Mouse (Mus musculus) stomach, embryonic 16.5 days (tissue): Measurements from ENCODE around the gene Rpl3. TPM values are rescaled to one million over a fixed set of nuclear protein-coding genes. Genes with fewer than 3 reads are reported as not detected.
"Not testable (repeated sequence)": the region's sequence is repeated elsewhere in the genome, so short reads cannot be mapped to it uniquely, and the experiment has no call there.

Experiments used
- ATAC-seq: fragments of 200-750 bp; cut with Nextera tagmentation; 2 replicates; pipeline ENCODE4 v1.8.0; 2017; ENCODE audit warnings: moderate number of reproducible peaks, moderate TSS enrichment; ENCODE audit not compliant: insufficient read depth, low FRiP score
- H3K27ac ChIP-seq: fragments of 300-500 bp; sonication (generic); 2 replicates; pipeline ENCODE4 v1.5.1; 2014; ENCODE audit warnings: low read length
- H3K27me3 ChIP-seq: fragments of 300-500 bp; sonication (generic); 2 replicates; pipeline ENCODE4 v1.6.1; 2014; ENCODE audit warnings: low read length, control low read depth, mixed read lengths; ENCODE audit not compliant: control insufficient read depth, insufficient read depth
- H3K36me3 ChIP-seq: fragments of 300-500 bp; sonication (generic); 2 replicates; pipeline ENCODE4 v1.6.1; 2014; ENCODE audit warnings: low read length; ENCODE audit not compliant: control insufficient read depth, insufficient read depth
- H3K4me1 ChIP-seq: fragments of 300-500 bp; sonication (generic); 2 replicates; pipeline ENCODE4 v1.6.1; 2014; ENCODE audit warnings: low read length, control low read depth, mixed read lengths; ENCODE audit not compliant: control insufficient read depth, insufficient read depth
- H3K4me2 ChIP-seq: fragments of 300-500 bp; sonication (generic); 2 replicates; pipeline ENCODE4 v1.6.1; 2014; ENCODE audit warnings: low read depth, low read length, mixed read lengths
- H3K4me3 ChIP-seq: fragments of 300-500 bp; sonication (generic); replicated peaks from 2 replicates; pipeline ENCODE4 v1.5.1; 2014; ENCODE audit warnings: mild to moderate bottlenecking, low read length
- H3K9ac ChIP-seq: fragments of 300-500 bp; sonication (generic); 2 replicates; pipeline ENCODE4 v1.6.1; 2014; ENCODE audit warnings: low read length
- H3K9me3 ChIP-seq: fragments of 300-500 bp; sonication (generic); replicated peaks from 2 replicates; pipeline ENCODE4 v1.6.1; 2016; ENCODE audit warnings: low read length, control low read depth; ENCODE audit not compliant: control insufficient read depth
- WGBS: fragments of 180-500 bp; shearing (Covaris S2); extraction: QIAGEN DNeasy Blood & Tissue Kit; methylation state at CpG from one replicate; pipeline ENCODE4 v1.1.7; 2014; 5-methylcytosine and 5-hydroxymethylcytosine counted together
- polyA plus RNA-seq: library from polyadenylated mRNA; unstranded; fragments of >200 nt; fragmentation: Nextera tagmentation; extraction: Ambion mirVana; gene quantifications from 2 replicates; pipeline ENCODE4 v1.2.1, GENCODE M21; 2015

The Rpl3 gene
- polyA plus RNA-seq, 1 experiment from 2014 or later: 1,068 TPM

GRCm38 (mm10) chr15:80132993-80133586, 41.4 kb upstream of the Rpl3 start, which contains the start of gene Tab1:
Gene Tab1 (plus strand): TSS chr15:80133127.
- Histone ChIP-seq H3K27ac (peak within 1 kb of the TSS; percentile 99), H3K4me1 (peaks cover 29% of the 10 kb centered on the region), H3K27me3 (no peaks in the 10 kb centered on the region), H3K9me3 (no peaks in the 10 kb centered on the region), H3K36me3 (no peaks in the 10 kb centered on the region), H3K9ac (peak within 1 kb of the TSS; percentile 84), H3K4me2 (peak within 1 kb of the TSS; percentile 86), H3K4me3 (peak within 1 kb of the TSS; percentile 70)
- under 1% methylated on average over 59 of the region's 59 CpGs for WGBS
- ATAC-seq: peak; percentile 94

DNA sequence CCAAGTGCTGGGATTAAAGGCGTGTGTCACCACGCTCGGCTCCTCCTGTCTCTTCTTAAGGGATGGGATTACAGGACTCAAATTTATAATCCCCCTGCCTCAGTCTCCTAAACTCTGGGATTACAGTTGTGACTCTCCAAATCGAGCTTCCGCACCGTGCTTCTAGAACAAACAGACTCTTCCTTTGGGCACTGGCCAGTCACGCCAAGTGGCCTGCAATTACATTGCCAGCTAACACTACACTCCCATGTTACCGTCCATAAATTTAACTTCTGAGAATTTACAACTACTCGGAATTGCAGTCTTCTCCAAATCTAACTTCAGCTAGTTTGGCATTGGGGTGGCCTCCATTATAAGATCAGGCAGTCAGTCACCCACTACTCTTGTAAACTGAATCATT, 40.8 kb upstream of the Rpl3 start:
- WGBS: 80% methylated on average over 9 of the region's 9 CpGs
- H3K27ac ChIP-seq: peak overlapping the region; percentile 48; the same call in 1 of the 2 replicates
- peak overlapping the region; percentile 60 for H3K4me2 ChIP-seq
- ATAC-seq: no peak
- H3K4me1 ChIP-seq: peaks cover 23% of the 10 kb centered on the region
- H3K27me3 ChIP-seq: no peaks in the 10 kb centered on the region
- no peaks in the 10 kb centered on the region for H3K9me3 ChIP-seq
- peak overlapping the region; percentile 84 for H3K9ac ChIP-seq
- H3K36me3 ChIP-seq: no peaks in the 10 kb centered on the region
- peak overlapping the region; percentile 70 for H3K4me3 ChIP-seq

GRCm38 (mm10) chr15:80131421-80131820, 39.8 kb upstream of the Rpl3 start:
- peaks cover 20% of the 10 kb centered on the region for H3K4me1 ChIP-seq
- no peak for ATAC-seq
- 73% methylated on average over 6 of the region's 6 CpGs for WGBS
- no peak overlapping the region for H3K4me2 ChIP-seq
- H3K9ac ChIP-seq: no peak overlapping the region
- H3K4me3 ChIP-seq: no peak overlapping the region
- no peak overlapping the region for H3K27ac ChIP-seq
- no peaks in the 10 kb centered on the region for H3K27me3 ChIP-seq
- no peaks in the 10 kb centered on the region for H3K9me3 ChIP-seq
- no peaks in the 10 kb centered on the region for H3K36me3 ChIP-seq

GRCm38 (mm10) chr15:80130689-80131088, 39.0 kb upstream of the Rpl3 start:
- Histone ChIP-seq H3K27me3 (no peaks in the 10 kb centered on the region), H3K27ac (no peak overlapping the region), H3K9ac (no peak overlapping the region), H3K4me2 (no peak overlapping the region), H3K9me3 (no peaks in the 10 kb centered on the region), H3K4me3 (no peak overlapping the region), H3K4me1 (peaks cover 20% of the 10 kb centered on the region), H3K36me3 (no peaks in the 10 kb centered on the region)
- 70% methylated on average over 5 of the region's 5 CpGs for WGBS
- ATAC-seq: no peak

GRCm38 (mm10) chr15:80129982-80130381, 38.3 kb upstream of the Rpl3 start:
- Histone ChIP-seq H3K4me2 (no peak overlapping the region), H3K9me3 (no peaks in the 10 kb centered on the region), H3K9ac (no peak overlapping the region), H3K27me3 (no peaks in the 10 kb centered on the region), H3K4me3 (no peak overlapping the region), H3K4me1 (peaks cover 13% of the 10 kb centered on the region), H3K36me3 (no peaks in the 10 kb centered on the region), H3K27ac (no peak overlapping the region)
- ATAC-seq: no peak
- WGBS: 87% methylated on average over 6 of the region's 6 CpGs

- 38% methylated on average over 1 of the region's 1 CpGs for WGBS
- Histone ChIP-seq H3K4me2 (no peak overlapping the region), H3K27ac (no peak overlapping the region), H3K9me3 (no peaks in the 10 kb centered on the region), H3K27me3 (no peaks in the 10 kb centered on the region), H3K36me3 (no peaks in the 10 kb centered on the region), H3K4me3 (no peak overlapping the region), H3K9ac (no peak overlapping the region), H3K4me1 (no peaks in the 10 kb centered on the region)
- ATAC-seq: 0 out of 2 replicates have a peak, but pooled peaks have one; percentile 30
These were observed 35.5 kb upstream of the Rpl3 start for GRCm38 (mm10) chr15:80127191-80127590.

GRCm38 (mm10) chr15:80124651-80125050, 33.0 kb upstream of the Rpl3 start:
- Histone ChIP-seq H3K4me2 (no peak overlapping the region), H3K9ac (no peak overlapping the region), H3K4me3 (no peak overlapping the region), H3K4me1 (no peaks in the 10 kb centered on the region), H3K27ac (no peak overlapping the region), H3K27me3 (no peaks in the 10 kb centered on the region), H3K36me3 (no peaks in the 10 kb centered on the region), H3K9me3 (no peaks in the 10 kb centered on the region)
- WGBS: 72% methylated on average over 4 of the region's 4 CpGs
- ATAC-seq: no peak

DNA sequence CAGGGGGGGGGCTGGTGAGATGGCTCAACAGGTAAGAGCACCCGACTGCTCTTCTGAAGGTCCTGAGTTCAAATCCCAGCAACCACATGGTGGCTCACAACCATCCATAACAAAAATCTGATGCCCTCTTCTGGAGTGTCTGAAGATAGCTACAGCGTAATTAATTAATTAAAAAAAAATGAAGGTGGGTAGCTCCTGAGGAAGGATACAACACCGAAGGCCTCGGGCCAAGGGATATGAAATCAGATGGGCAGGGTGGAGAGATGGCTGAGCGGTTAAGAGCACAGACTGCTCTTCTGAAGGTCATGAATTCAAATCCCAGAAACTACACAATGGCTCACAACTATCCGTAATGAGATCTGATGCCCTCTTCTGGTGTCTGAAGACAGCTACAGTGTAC, 30.8 kb upstream of the Rpl3 start:
- not testable (repeated sequence) for H3K9ac ChIP-seq, ATAC-seq, H3K9me3 ChIP-seq, H3K36me3 ChIP-seq, H3K4me2 ChIP-seq, H3K4me1 ChIP-seq, H3K27me3 ChIP-seq, H3K27ac ChIP-seq, H3K4me3 ChIP-seq
- 91% methylated on average over 6 of the region's 6 CpGs for WGBS

- no peak for ATAC-seq
- Histone ChIP-seq H3K27me3 (no peaks in the 10 kb centered on the region), H3K4me2 (no peak overlapping the region), H3K9me3 (no peaks in the 10 kb centered on the region), H3K27ac (no peak overlapping the region), H3K4me3 (no peak overlapping the region), H3K4me1 (no peaks in the 10 kb centered on the region), H3K36me3 (no peaks in the 10 kb centered on the region), H3K9ac (no peak overlapping the region)
- WGBS: 88% methylated on average over 9 of the region's 9 CpGs
These were observed 30.2 kb upstream of the Rpl3 start for GRCm38 (mm10) chr15:80121721-80122325.
